Mouse (Mus musculus): Measurements from ENCODE around the gene Shox2. TPM values are rescaled to one million over a fixed set of nuclear protein-coding genes. Genes with fewer than 3 reads are reported as not detected.

The Shox2 gene
- polyA plus RNA-seq, 1 experiment from 2014 or later = 7.8 TPM

GRCm38 (mm10) chr3:66977811-66978456, 3.6 kb downstream of the Shox2 start:
- Histone ChIP-seq H3K4me2 (peak overlapping the region; percentile 60; the same call in 1 of the 2 replicates), H3K9me3 (no peaks in the 10 kb centered on the region), H3K36me3 (no peaks in the 10 kb centered on the region), H3K4me3 (peak overlapping the region; percentile 64), H3K27me3 (replicated peaks) (peaks cover 94% of the 10 kb centered on the region), H3K9ac (no peak overlapping the region), H3K4me1 (peaks cover 39% of the 10 kb centered on the region), H3K27ac (replicated peaks) (no peak overlapping the region)
- ATAC-seq (ENCODE audit: extremely low read depth, insufficient number of reproducible peaks, low FRiP score, low TSS enrichment) = no peak
- 5% methylated on average over 25 of the region's 25 CpGs for WGBS

DNA sequence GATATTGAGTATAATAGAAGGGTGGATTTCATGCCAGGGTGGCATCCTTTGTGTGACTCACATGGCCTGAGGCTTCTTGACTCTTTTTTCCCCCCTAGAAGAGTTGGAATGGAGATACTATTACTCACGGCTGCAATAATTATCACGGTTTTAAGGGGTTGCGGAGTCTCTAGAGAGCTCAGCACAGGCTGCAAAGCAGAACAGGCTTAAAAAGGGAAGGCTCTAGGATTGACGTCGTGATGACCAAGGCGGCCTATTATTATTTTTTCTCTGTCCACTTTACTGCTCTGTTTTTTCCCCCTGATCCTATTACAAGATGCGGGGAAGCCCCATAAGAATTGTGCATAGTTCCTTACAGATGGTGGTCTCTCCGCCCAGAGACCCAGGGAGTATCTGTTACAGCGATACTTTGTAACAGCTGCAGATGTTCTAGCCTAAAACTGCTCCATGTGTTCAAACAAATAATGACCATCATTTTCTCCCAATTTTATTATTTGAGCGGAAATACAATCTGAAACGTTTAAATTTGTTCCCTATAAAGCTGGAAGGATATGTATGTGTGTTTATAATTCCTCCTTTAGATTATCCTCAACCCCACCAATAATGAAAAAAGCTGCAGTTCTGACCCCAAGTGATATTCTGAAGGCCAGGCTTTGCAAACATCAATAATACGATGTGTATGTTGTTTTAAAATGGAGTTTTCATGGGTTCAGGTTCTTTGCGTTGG, 4.5 kb downstream of the Shox2 start:
- no peaks in the 10 kb centered on the region for H3K9me3 ChIP-seq
- H3K27ac ChIP-seq (replicated peaks) = no peak overlapping the region
- ATAC-seq (ENCODE audit: extremely low read depth, insufficient number of reproducible peaks, low FRiP score, low TSS enrichment) = no peak
- H3K4me3 ChIP-seq = no peak overlapping the region
- H3K4me1 ChIP-seq = peaks cover 31% of the 10 kb centered on the region
- H3K9ac ChIP-seq = no peak overlapping the region
- 13% methylated on average over 13 of the region's 13 CpGs for WGBS
- H3K36me3 ChIP-seq = no peaks in the 10 kb centered on the region
- H3K4me2 ChIP-seq = no peak overlapping the region
- H3K27me3 ChIP-seq (replicated peaks) = peaks cover 94% of the 10 kb centered on the region

DNA sequence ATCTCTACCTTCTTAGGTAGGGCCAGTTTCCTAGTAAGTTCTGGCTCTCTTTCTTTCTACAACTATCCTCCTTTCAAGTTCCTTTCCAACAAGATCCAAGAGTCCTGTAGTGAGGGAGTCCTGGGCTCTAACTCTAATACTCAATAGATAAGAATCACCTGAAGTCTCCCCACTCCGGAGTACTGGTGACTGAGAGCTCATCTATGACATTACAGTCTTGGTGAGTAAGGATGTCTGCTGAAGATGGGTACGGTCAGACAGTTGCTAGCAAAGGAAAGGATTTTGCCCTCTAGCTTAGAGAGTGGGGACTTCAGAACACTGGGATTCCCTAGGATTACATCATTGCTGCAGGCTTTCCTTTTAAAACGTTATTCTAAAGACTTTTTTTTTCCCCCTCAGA, 7.1 kb downstream of the Shox2 start:
- H3K9me3 ChIP-seq = no peaks in the 10 kb centered on the region
- no peak overlapping the region for H3K4me3 ChIP-seq
- no peak overlapping the region for H3K9ac ChIP-seq
- H3K4me1 ChIP-seq = peaks cover 27% of the 10 kb centered on the region
- WGBS = 19% methylated on average over 3 of the region's 3 CpGs
- peaks cover 91% of the 10 kb centered on the region for H3K27me3 ChIP-seq (replicated peaks)
- ATAC-seq (ENCODE audit: extremely low read depth, insufficient number of reproducible peaks, low FRiP score, low TSS enrichment) = no peak
- H3K36me3 ChIP-seq = no peaks in the 10 kb centered on the region
- no peak overlapping the region for H3K4me2 ChIP-seq
- H3K27ac ChIP-seq (replicated peaks) = no peak overlapping the region

DNA sequence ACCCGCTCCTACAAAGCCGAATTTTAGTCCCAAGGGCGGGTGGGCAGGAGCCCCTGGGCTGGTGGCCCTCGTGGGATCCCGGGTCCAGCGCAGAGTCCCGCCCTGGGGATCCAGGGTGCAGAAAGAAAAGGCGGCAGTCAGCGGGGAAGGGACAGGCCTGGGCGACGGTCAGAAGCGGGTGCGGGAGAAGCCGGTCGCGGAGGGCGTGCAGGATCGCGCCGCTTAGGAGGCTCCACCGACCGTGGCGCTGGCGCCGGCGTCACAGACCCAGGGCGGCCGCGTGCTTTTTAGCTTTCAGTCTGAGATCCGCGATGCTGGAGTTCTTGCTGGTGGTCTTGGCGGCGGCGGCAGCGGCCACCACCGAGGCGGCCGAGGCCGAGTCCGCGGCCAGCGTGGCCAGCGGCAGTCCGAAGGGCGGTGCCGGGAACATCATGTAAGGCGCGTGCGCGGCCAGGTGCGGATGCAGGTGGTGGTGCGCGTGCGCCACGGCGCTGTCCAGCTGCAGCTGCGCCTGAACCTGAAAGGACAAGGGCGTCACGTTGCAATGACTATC, 8.1 kb downstream of the Shox2 start:
- no peak overlapping the region for H3K27ac ChIP-seq (replicated peaks)
- no peaks in the 10 kb centered on the region for H3K36me3 ChIP-seq
- H3K4me2 ChIP-seq = peak overlapping the region; percentile 88
- H3K4me3 ChIP-seq = peak overlapping the region; percentile 61
- no peaks in the 10 kb centered on the region for H3K9me3 ChIP-seq
- H3K4me1 ChIP-seq = peaks cover 20% of the 10 kb centered on the region
- H3K27me3 ChIP-seq (replicated peaks) = peaks cover 85% of the 10 kb centered on the region
- H3K9ac ChIP-seq = peak overlapping the region; percentile 59
- WGBS = under 1% methylated on average over 59 of the region's 59 CpGs
- ATAC-seq (ENCODE audit: extremely low read depth, insufficient number of reproducible peaks, low FRiP score, low TSS enrichment) = peak; percentile 46; the same call in 1 of the 2 replicates

GRCm38 (mm10) chr3:66972191-66972950, 9.2 kb downstream of the Shox2 start:
- no peak overlapping the region for H3K4me3 ChIP-seq
- no peak overlapping the region for H3K9ac ChIP-seq
- peaks cover 85% of the 10 kb centered on the region for H3K27me3 ChIP-seq (replicated peaks)
- no peak for ATAC-seq (ENCODE audit: extremely low read depth, insufficient number of reproducible peaks, low FRiP score, low TSS enrichment)
- H3K36me3 ChIP-seq = no peaks in the 10 kb centered on the region
- WGBS = 6% methylated on average over 16 of the region's 16 CpGs
- H3K4me1 ChIP-seq = peaks cover 19% of the 10 kb centered on the region
- no peak overlapping the region for H3K4me2 ChIP-seq
- no peaks in the 10 kb centered on the region for H3K9me3 ChIP-seq
- H3K27ac ChIP-seq (replicated peaks) = no peak overlapping the region

DNA sequence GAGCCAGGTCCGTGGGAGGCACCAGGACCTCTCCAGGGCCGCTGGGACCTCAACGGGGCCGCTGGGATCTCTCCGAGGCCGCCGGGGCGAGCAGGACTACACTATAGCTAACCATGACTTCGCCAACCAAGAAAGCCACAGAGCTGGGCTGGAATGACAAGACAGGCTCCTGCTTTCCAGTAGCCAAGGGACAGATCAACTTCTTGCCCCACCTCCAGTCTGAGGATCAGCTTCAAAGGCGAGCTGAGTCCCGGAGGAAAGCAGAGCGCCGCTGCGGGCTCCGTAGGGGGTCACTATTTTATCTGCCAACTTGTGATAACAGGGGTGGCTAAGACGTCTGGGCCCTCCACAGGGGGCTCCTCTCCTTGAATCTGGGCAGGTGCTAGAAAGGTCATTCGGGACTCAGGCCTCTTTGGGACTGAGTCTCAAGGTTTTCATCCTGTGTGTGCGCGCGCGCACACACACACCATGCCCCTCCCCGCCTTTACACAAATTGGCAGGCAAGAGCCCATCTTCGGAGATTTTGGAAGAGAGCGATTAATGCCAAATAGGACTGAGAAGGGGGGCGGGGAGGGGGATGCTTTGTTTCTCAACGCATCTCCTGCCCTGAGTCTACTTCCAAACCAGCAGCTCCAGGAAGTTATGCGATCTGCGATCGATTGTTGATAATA, 10.8 kb downstream of the Shox2 start:
- H3K36me3 ChIP-seq = no peaks in the 10 kb centered on the region
- H3K4me2 ChIP-seq = peak overlapping the region; percentile 50
- WGBS = 1% methylated on average over 29 of the region's 29 CpGs
- no peak overlapping the region for H3K9ac ChIP-seq
- peaks cover 77% of the 10 kb centered on the region for H3K27me3 ChIP-seq (replicated peaks)
- peaks cover 19% of the 10 kb centered on the region for H3K4me1 ChIP-seq
- no peak for ATAC-seq (ENCODE audit: extremely low read depth, insufficient number of reproducible peaks, low FRiP score, low TSS enrichment)
- H3K27ac ChIP-seq (replicated peaks) = no peak overlapping the region
- no peaks in the 10 kb centered on the region for H3K9me3 ChIP-seq
- peak overlapping the region; percentile 35 for H3K4me3 ChIP-seq

DNA sequence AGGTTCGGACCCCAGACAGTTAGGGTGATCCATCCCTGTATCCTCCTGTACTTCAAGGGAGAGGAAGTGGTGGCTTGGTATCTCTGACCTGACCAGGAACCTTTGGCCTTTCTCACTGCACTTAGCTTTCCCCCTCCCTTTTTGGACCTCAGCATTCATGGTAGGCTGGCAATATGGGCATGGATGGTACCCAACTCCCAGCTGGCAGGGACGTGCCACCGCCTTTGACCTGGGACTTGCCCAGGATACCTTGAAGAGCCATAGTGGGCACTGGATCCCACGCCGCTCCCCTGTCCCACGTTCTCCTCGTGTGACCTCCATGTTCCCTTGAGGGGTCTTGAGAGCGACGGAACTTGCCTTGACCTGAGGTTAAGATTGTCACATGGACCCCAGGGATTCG, 11.3 kb downstream of the Shox2 start:
- no peak; the same call in 1 of the 2 replicates for ATAC-seq (ENCODE audit: extremely low read depth, insufficient number of reproducible peaks, low FRiP score, low TSS enrichment)
- Histone ChIP-seq H3K36me3 (no peaks in the 10 kb centered on the region), H3K4me2 (peak overlapping the region; percentile 50), H3K4me1 (peaks cover 19% of the 10 kb centered on the region), H3K4me3 (peak overlapping the region; percentile 35), H3K9me3 (no peaks in the 10 kb centered on the region), H3K27ac (replicated peaks) (no peak overlapping the region), H3K27me3 (replicated peaks) (peaks cover 78% of the 10 kb centered on the region), H3K9ac (no peak overlapping the region)
- WGBS = 4% methylated on average over 10 of the region's 10 CpGs

DNA sequence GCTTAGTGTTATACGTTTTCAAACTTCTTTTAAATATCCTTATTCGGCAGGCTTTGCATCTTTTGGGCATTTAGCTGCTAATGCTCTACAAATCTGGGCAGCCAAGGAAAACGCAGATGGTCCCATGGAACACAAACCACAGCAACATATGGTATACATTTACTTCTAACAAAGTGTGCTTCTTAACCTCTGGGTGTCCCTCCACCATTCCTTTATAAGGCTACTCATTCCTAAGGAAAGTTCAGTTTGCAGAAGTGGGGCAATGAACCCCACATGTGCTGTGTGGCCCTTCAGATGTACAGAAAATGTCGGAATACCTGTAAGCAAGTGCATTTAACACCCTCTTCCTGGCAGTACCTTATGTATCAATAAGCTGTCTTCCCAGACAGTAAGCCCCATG, 14.1 kb downstream of the Shox2 start:
- no peak for ATAC-seq (ENCODE audit: extremely low read depth, insufficient number of reproducible peaks, low FRiP score, low TSS enrichment)
- no peaks in the 10 kb centered on the region for H3K9me3 ChIP-seq
- H3K27me3 ChIP-seq (replicated peaks) = peaks cover 52% of the 10 kb centered on the region
- H3K4me3 ChIP-seq = no peak overlapping the region
- no peak overlapping the region for H3K4me2 ChIP-seq
- no peak overlapping the region for H3K27ac ChIP-seq (replicated peaks)
- peaks cover 11% of the 10 kb centered on the region; the same call in 1 of the 2 replicates for H3K4me1 ChIP-seq
- no peak overlapping the region for H3K9ac ChIP-seq
- no peaks in the 10 kb centered on the region for H3K36me3 ChIP-seq
- 64% methylated on average over 4 of the region's 4 CpGs for WGBS

- peaks cover 34% of the 10 kb centered on the region for H3K27me3 ChIP-seq (replicated peaks)
- 0 out of 2 replicates have a peak, but pooled peaks cover 3% of the 10 kb centered on the region for H3K4me1 ChIP-seq
- WGBS = 62% methylated on average over 3 of the region's 3 CpGs
- no peaks in the 10 kb centered on the region for H3K36me3 ChIP-seq
- no peak overlapping the region for H3K4me2 ChIP-seq
- no peak overlapping the region for H3K4me3 ChIP-seq
- no peaks in the 10 kb centered on the region for H3K9me3 ChIP-seq
- no peak overlapping the region for H3K27ac ChIP-seq (replicated peaks)
- no peak overlapping the region for H3K9ac ChIP-seq
- ATAC-seq (ENCODE audit: extremely low read depth, insufficient number of reproducible peaks, low FRiP score, low TSS enrichment) = no peak
Observed at GRCm38 (mm10) chr3:66964884-66965283, 16.7 kb downstream of the Shox2 start.

DNA sequence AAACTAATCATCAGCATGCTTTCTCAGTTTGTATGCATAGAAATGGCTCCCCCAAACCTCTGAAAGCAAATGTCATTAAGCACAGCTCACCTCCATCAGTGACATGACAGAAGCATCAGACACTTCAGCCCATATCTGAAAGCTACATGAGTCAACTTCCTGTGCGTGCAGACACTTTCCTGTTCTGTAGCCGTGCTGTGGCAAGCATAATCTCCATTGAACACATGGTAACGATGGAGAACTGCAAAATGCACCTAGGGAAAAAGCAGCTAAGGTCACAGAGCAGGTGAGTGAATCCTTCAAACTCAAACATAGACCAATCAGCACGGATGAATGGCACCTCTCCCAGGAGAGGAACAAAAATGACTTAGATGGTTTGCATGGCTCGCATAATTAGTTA, 21.6 kb downstream of the Shox2 start:
- WGBS = 43% methylated on average over 5 of the region's 5 CpGs
- Histone ChIP-seq H3K27ac (replicated peaks) (no peak overlapping the region), H3K36me3 (no peaks in the 10 kb centered on the region), H3K4me2 (no peak overlapping the region), H3K4me1 (0 out of 2 replicates have a peak, but pooled peaks cover 4% of the 10 kb centered on the region), H3K27me3 (replicated peaks) (0 out of 2 replicates have a peak, but pooled peaks cover 6% of the 10 kb centered on the region), H3K9ac (no peak overlapping the region), H3K9me3 (no peaks in the 10 kb centered on the region), H3K4me3 (no peak overlapping the region)
- no peak for ATAC-seq (ENCODE audit: extremely low read depth, insufficient number of reproducible peaks, low FRiP score, low TSS enrichment)

- no peak overlapping the region for H3K4me2 ChIP-seq
- no peak overlapping the region for H3K4me3 ChIP-seq
- WGBS = 55% methylated on average over 2 of the region's 2 CpGs
- H3K4me1 ChIP-seq = 0 out of 2 replicates have a peak, but pooled peaks cover 4% of the 10 kb centered on the region
- H3K36me3 ChIP-seq = no peaks in the 10 kb centered on the region
- no peaks in the 10 kb centered on the region for H3K27me3 ChIP-seq (replicated peaks)
- no peak overlapping the region for H3K9ac ChIP-seq
- no peak for ATAC-seq (ENCODE audit: extremely low read depth, insufficient number of reproducible peaks, low FRiP score, low TSS enrichment)
- H3K27ac ChIP-seq (replicated peaks) = no peak overlapping the region
- H3K9me3 ChIP-seq = no peaks in the 10 kb centered on the region
Observed at GRCm38 (mm10) chr3:66955126-66955525, 26.4 kb downstream of the Shox2 start.
